Comparison of ENCODE assay signal across 24 mouse cellular contexts in genomic region chr14:51435020-51435419, GRCm38 (mm10). TPM values are rescaled to one million over a fixed set of nuclear protein-coding genes. Genes with fewer than 3 reads are reported as not detected.
DNase-seq lines count a peak whose midpoint lies in the region; ATAC-seq and TF ChIP-seq lines count a peak whose summit lies in the region.
"Had no signal": no experiment of that assay in that cellular context is flagged by ENCODE, and none has a peak within 500 bp of the region (broad histone marks: within the 10 kb centered on the region; RNA-seq: fewer than 3 reads in every experiment).

No protein-coding gene starts in this region.

- peaks cover 15% of the 10 kb centered on the region for H3K9me3 ChIP-seq in hindbrain, embryonic 12.5 days (replicated peaks)
- peaks cover 26% of the 10 kb centered on the region for H3K9me3 ChIP-seq in hindbrain, embryonic 13.5 days
- H3K9me3 ChIP-seq in lung, embryonic 16.5 days (ENCODE audit: control insufficient read depth, low read length) = peaks cover 14% of the 10 kb centered on the region
- H3K9me3 ChIP-seq in ES-Bruce4 (replicated peaks; ENCODE audit: control insufficient read depth, insufficient read depth, low read length, poor library complexity, severe bottlenecking) (peaks cover 5% of the 10 kb centered on the region; the same call in 1 of the 2 replicates), G1E (replicated peaks) (peaks cover 22% of the 10 kb centered on the region)

- H3K4me2 ChIP-seq in hindbrain, embryonic 12.5 days (replicated peaks) = no peak overlapping the region
- H3K4me2 ChIP-seq in hindbrain, embryonic 13.5 days = no peak overlapping the region
- no peak overlapping the region for H3K4me2 ChIP-seq in lung, embryonic 16.5 days (ENCODE audit: low read depth, low read length)
- H3K4me2 ChIP-seq: forebrain, embryonic 15.5 days; heart, embryonic 13.5 days; neural tube, embryonic 15.5 days had no signal

- TF ChIP-seq EP300 in ES-Bruce4 (IDR thresholded peaks at IDR 0.05; ENCODE audit: insufficient read depth, low read depth, low read length) = no peak

- TF ChIP-seq CTCF in lung, adult 2 months (IDR thresholded peaks at IDR 0.05; ENCODE audit: insufficient read depth, low read length) = no peak
- TF ChIP-seq CTCF in ES-Bruce4 (IDR thresholded peaks at IDR 0.05; ENCODE audit: low read depth, low read length) = no peak
- TF ChIP-seq CTCF in G1E (IDR thresholded peaks at IDR 0.05; ENCODE audit: low read depth, low read length) = no peak

- DNase-seq in lung, adult 2 months = no peak
- no peak for DNase-seq in G1E (ENCODE audit: low spot score)
- DNase-seq in urinary bladder, postnatal 36 days (ENCODE audit: low spot score in 2 of 2) = no peak
- DNase-seq: cerebellum, postnatal 25 days; layer of hippocampus, adult 9-11 months; right cerebral cortex, postnatal 25 days; thymus, postnatal 14 days had no signal

- TF ChIP-seq POLR2A in lung, adult 2 months (IDR thresholded peaks at IDR 0.05; ENCODE audit: borderline replicate concordance, extremely low read depth, low read depth, low read length) = no peak
- TF ChIP-seq POLR2A in ES-Bruce4 (IDR thresholded peaks at IDR 0.05; ENCODE audit: insufficient read depth, low read length) = no peak

- H3K9ac ChIP-seq in hindbrain, embryonic 12.5 days = no peak overlapping the region
- H3K9ac ChIP-seq in hindbrain, embryonic 13.5 days = no peak overlapping the region
- no peak overlapping the region for H3K9ac ChIP-seq in lung, embryonic 16.5 days (ENCODE audit: low read length)
- H3K9ac ChIP-seq in ES-Bruce4 (ENCODE audit: low read depth, poor library complexity, severe bottlenecking) = no peak overlapping the region
- H3K9ac ChIP-seq: forebrain, embryonic 15.5 days; heart, embryonic 13.5 days; neural tube, embryonic 15.5 days had no signal

- H3K36me3 ChIP-seq in hindbrain, embryonic 12.5 days = no peaks in the 10 kb centered on the region
- no peaks in the 10 kb centered on the region for H3K36me3 ChIP-seq in hindbrain, embryonic 13.5 days
- H3K36me3 ChIP-seq in lung, embryonic 16.5 days (ENCODE audit: control insufficient read depth, insufficient read depth, low read length) = no peaks in the 10 kb centered on the region
- no peaks in the 10 kb centered on the region for H3K36me3 ChIP-seq in ES-Bruce4 (ENCODE audit: control insufficient read depth, insufficient read depth, low read length, poor library complexity, severe bottlenecking)
- H3K36me3 ChIP-seq in G1E (replicated peaks) = no peaks in the 10 kb centered on the region
- H3K36me3 ChIP-seq: forebrain, embryonic 15.5 days; heart, embryonic 13.5 days; hindbrain, embryonic 10.5 days; neural tube, embryonic 15.5 days had no signal

- peak; percentile 22; the same call in 1 of the 2 replicates for ATAC-seq in hindbrain, embryonic 12.5 days (ENCODE audit: low FRiP score)
- ATAC-seq in hindbrain, embryonic 13.5 days (ENCODE audit: low FRiP score) = no peak
- 0 out of 2 replicates have a peak, but pooled peaks have one; percentile 34 for ATAC-seq in lung, embryonic 16.5 days (ENCODE audit: low read depth)
- no peak for ATAC-seq in G1E (ENCODE audit: extremely low read depth, insufficient number of reproducible peaks, low FRiP score, poor library complexity, severe bottlenecking)
- ATAC-seq: forebrain, embryonic 15.5 days; intestine, embryonic 16.5 days; lung, postnatal 0 days had no signal

- H3K27ac ChIP-seq in hindbrain, embryonic 12.5 days = no peak overlapping the region
- no peak overlapping the region for H3K27ac ChIP-seq in hindbrain, embryonic 13.5 days
- H3K27ac ChIP-seq in lung, embryonic 16.5 days (ENCODE audit: low read length) = no peak overlapping the region
- no peak overlapping the region for H3K27ac ChIP-seq in ES-Bruce4 (ENCODE audit: insufficient read depth, low read length)
- H3K27ac ChIP-seq: forebrain, embryonic 15.5 days; heart, embryonic 13.5 days; hindbrain, embryonic 10.5 days; neural tube, embryonic 15.5 days had no signal

- H3K4me3 ChIP-seq in hindbrain, embryonic 12.5 days = no peak overlapping the region
- no peak overlapping the region for H3K4me3 ChIP-seq in hindbrain, embryonic 13.5 days
- no peak overlapping the region for H3K4me3 ChIP-seq in lung, embryonic 16.5 days (ENCODE audit: low read length)
- H3K4me3 ChIP-seq in lung, adult 2 months (replicated peaks; ENCODE audit: extremely low read depth, low read depth, low read length) = no peak overlapping the region
- H3K4me3 ChIP-seq in ES-Bruce4 (ENCODE audit: low read depth, low read length) (peak overlapping the region; percentile 10; the same call in 1 of the 2 replicates), G1E (ENCODE audit: low read depth, low read length) (peak overlapping the region; percentile 51; the same call in 1 of the 2 replicates)
- H3K4me3 ChIP-seq: erythroblast, embryonic 14.5 days; forebrain, embryonic 15.5 days; heart, embryonic 13.5 days; hindbrain, embryonic 10.5 days; myocyte; neural tube, embryonic 15.5 days had no signal

- no peaks in the 10 kb centered on the region for H3K27me3 ChIP-seq in hindbrain, embryonic 12.5 days
- H3K27me3 ChIP-seq in hindbrain, embryonic 13.5 days = no peaks in the 10 kb centered on the region
- no peaks in the 10 kb centered on the region for H3K27me3 ChIP-seq in lung, embryonic 16.5 days (ENCODE audit: control insufficient read depth, insufficient read depth, low read depth, low read length)
- no peaks in the 10 kb centered on the region for H3K27me3 ChIP-seq in ES-Bruce4 (ENCODE audit: control insufficient read depth, insufficient read depth, low read length, poor library complexity, severe bottlenecking)
- H3K27me3 ChIP-seq in G1E (ENCODE audit: insufficient read depth, low read length) = no peaks in the 10 kb centered on the region
- H3K27me3 ChIP-seq: CH12.LX; forebrain, embryonic 15.5 days; heart, embryonic 13.5 days; neural tube, embryonic 15.5 days had no signal

- WGBS in hindbrain, embryonic 12.5 days = 95% methylated on average over 26 of the region's 26 CpGs
- 98% methylated on average over 26 of the region's 26 CpGs for WGBS in hindbrain, embryonic 13.5 days
- 96% methylated on average over 26 of the region's 26 CpGs for WGBS in lung, embryonic 16.5 days
- WGBS in lung, adult 2 months = 97% methylated on average over 26 of the region's 26 CpGs

- no peaks in the 10 kb centered on the region for H3K4me1 ChIP-seq in hindbrain, embryonic 12.5 days
- no peaks in the 10 kb centered on the region for H3K4me1 ChIP-seq in hindbrain, embryonic 13.5 days (replicated peaks)
- H3K4me1 ChIP-seq in lung, embryonic 16.5 days (replicated peaks; ENCODE audit: control insufficient read depth, insufficient read depth, low read length) = no peaks in the 10 kb centered on the region
- no peaks in the 10 kb centered on the region for H3K4me1 ChIP-seq in lung, adult 2 months (ENCODE audit: control insufficient read depth, insufficient read depth, low read length)
- no peaks in the 10 kb centered on the region for H3K4me1 ChIP-seq in ES-Bruce4 (ENCODE audit: control insufficient read depth, insufficient read depth, low read length)
- H3K4me1 ChIP-seq in G1E (ENCODE audit: insufficient read depth, low read depth, low read length) = no peaks in the 10 kb centered on the region
- H3K4me1 ChIP-seq: forebrain, embryonic 15.5 days; heart, embryonic 13.5 days; hindbrain, embryonic 10.5 days; neural tube, embryonic 15.5 days had no signal

RNA-seq across cellular contexts. Expression of gene Vmn2r89, which starts 16.6 kb away (rescaled TPM):
- not detected in 2 replicates for polyA plus RNA-seq in hindbrain, embryonic 12.5 days (2016; fragmentation: Nextera tagmentation; extraction: Ambion mirVana)
- not detected in 2 replicates for polyA plus RNA-seq in hindbrain, embryonic 13.5 days (2015; fragmentation: Nextera tagmentation; extraction: Ambion mirVana)
- not detected in 2 replicates for polyA plus RNA-seq in lung, embryonic 16.5 days (2015; fragmentation: Nextera tagmentation; extraction: Ambion mirVana)
- not detected in 2 replicates for polyA plus RNA-seq in lung, adult 2 months (2012; rRNA removed)
- polyA plus RNA-seq in ES-Bruce4 (2011; ENCODE audit: insufficient read depth, insufficient read length, low read depth, missing spikeins) (0.12 TPM in 1 of 2 replicates, not detected in the other), G1E (2012) (not detected in 2 replicates)
- total RNA-seq in G1E (2014; fragmentation: Nextera tagmentation) (not detected in 2 replicates), G1E (2017) (0.05 and 0.06 TPM in 2 replicates)
- total RNA-seq: gastrocnemius, postnatal 4 days; megakaryocyte-erythroid progenitor cell, adult 5-6 weeks had no signal
- polyA plus RNA-seq: erythroblast, embryonic 14.5 days; forebrain, embryonic 15.5 days; heart, embryonic 13.5 days; hindbrain, embryonic 10.5 days; intestine, embryonic 16.5 days; limb, embryonic 14.5 days; lung, postnatal 0 days; myocyte; neural tube, embryonic 15.5 days; stomach, embryonic 16.5 days had no signal

RNA-seq across cellular contexts. Expression of gene Vmn2r88, which starts 24.4 kb away (rescaled TPM):
- polyA plus RNA-seq in hindbrain, embryonic 12.5 days (2016; fragmentation: Nextera tagmentation; extraction: Ambion mirVana) = not detected in 2 replicates
- polyA plus RNA-seq in hindbrain, embryonic 13.5 days (2015; fragmentation: Nextera tagmentation; extraction: Ambion mirVana) = not detected in 2 replicates
- not detected in 2 replicates for polyA plus RNA-seq in lung, embryonic 16.5 days (2015; fragmentation: Nextera tagmentation; extraction: Ambion mirVana)
- not detected in 2 replicates for polyA plus RNA-seq in lung, adult 2 months (2012; rRNA removed)
- not detected in 2 replicates for polyA plus RNA-seq in ES-Bruce4 (2011; ENCODE audit: insufficient read depth, insufficient read length, low read depth, missing spikeins)
- total RNA-seq in G1E (2014; fragmentation: Nextera tagmentation) = not detected in 2 replicates
- total RNA-seq in G1E (2017) = 0.06 and 0.11 TPM in 2 replicates
- not detected in 2 replicates for polyA plus RNA-seq in G1E (2012)
- total RNA-seq: CH12.LX; gastrocnemius, postnatal 4 days; megakaryocyte-erythroid progenitor cell, adult 5-6 weeks had no signal
- polyA plus RNA-seq: erythroblast, embryonic 14.5 days; forebrain, embryonic 15.5 days; heart, embryonic 13.5 days; hindbrain, embryonic 10.5 days; intestine, embryonic 16.5 days; limb, embryonic 14.5 days; lung, postnatal 0 days; myocyte; neural tube, embryonic 15.5 days; stomach, embryonic 16.5 days had no signal

Comparison
In these comparisons a context has a peak if more than half of its experiments do, and no peak if none do; other contexts are left out.
1. ATAC-seq: peak in hindbrain, embryonic 12.5 days (single experiment) and lung, embryonic 16.5 days (single experiment); none in hindbrain, embryonic 13.5 days (single experiment) and G1E (single experiment).
2. H3K4me3 ChIP-seq: peak in ES-Bruce4 (single experiment) and G1E (single experiment); none in hindbrain, embryonic 12.5 days (single experiment), hindbrain, embryonic 13.5 days (single experiment), lung, embryonic 16.5 days (single experiment) and lung, adult 2 months (single experiment).